Mouse (Mus musculus): ENCODE data around the gene Gm4847. TPM values are rescaled to one million over a fixed set of nuclear protein-coding genes. Genes with fewer than 3 reads are reported as not detected.

The Gm4847 gene
- polyA plus RNA-seq (2012; rRNA removed): not detected in 2 replicates

GRCm38 (mm10) chr1:166647593-166647992 is at the start of gene Gm4847:
TSS of gene Gm4847 (minus strand) at chr1:166647693.
- no peak for DNase-seq (ENCODE audit: low spot score)

DNA sequence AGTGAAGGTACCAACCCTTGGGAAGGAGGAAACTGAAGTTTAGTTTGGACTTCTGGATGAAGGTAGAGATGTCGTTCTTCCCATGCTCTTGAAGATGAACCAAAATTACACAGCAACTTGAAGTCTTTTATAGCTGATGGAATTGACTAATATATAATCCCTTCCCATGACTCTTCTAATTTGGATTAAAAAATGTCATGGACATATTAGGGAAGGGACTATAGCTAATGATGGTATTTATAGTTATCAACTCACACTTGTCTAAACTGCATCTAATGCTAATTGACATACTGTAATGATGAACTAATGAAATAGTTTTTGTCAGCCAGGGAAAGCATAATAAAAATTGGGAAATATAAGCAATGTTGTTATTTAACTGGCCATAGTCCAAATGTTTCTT is 34.3 kb upstream of the Gm4847 start, which contains the start of gene Fmo9:
Gene Fmo9 (minus strand): TSS at position 101 of the 400 bp plus-strand sequence.
- DNase-seq (ENCODE audit: low spot score): no peak

GRCm38 (mm10) chr1:166669264-166669663 is 21.8 kb upstream of the Gm4847 start:
- no peak for DNase-seq (ENCODE audit: low spot score)

GRCm38 (mm10) chr1:166660800-166661199 is 13.3 kb upstream of the Gm4847 start:
- DNase-seq (ENCODE audit: low spot score): no peak

Other genes with a start within 250 kb of the Gm4847 start
- 10.4 and 10.5 TPM in 2 replicates for gene Pogk, start 237.8 kb downstream of the Gm4847 start, polyA plus RNA-seq (2012; rRNA removed)
- gene Gm4846, start 150.1 kb downstream of the Gm4847 start, polyA plus RNA-seq (2012; rRNA removed): not detected in 2 replicates
- gene Fmo9, start 34.2 kb upstream of the Gm4847 start, polyA plus RNA-seq (2012; rRNA removed): not detected in 2 replicates